Mouse (Mus musculus) ES-Bruce4 (cell line): ENCODE results near the gene Ndufaf1.

Experiments
- CTCF ChIP-seq: IDR thresholded peaks from one replicate; pipeline ENCODE4 v1.8.1; 2011; ENCODE audit warnings: low read depth, low read length
- EP300 ChIP-seq: IDR thresholded peaks from 2 replicates; pipeline ENCODE4 v1.6.1; 2011; ENCODE audit warnings: low read depth, low read length; ENCODE audit not compliant: insufficient read depth
- POLR2A ChIP-seq: IDR thresholded peaks from one replicate; pipeline ENCODE4 v1.8.1; 2011; ENCODE audit warnings: low read length; ENCODE audit not compliant: insufficient read depth

DNA sequence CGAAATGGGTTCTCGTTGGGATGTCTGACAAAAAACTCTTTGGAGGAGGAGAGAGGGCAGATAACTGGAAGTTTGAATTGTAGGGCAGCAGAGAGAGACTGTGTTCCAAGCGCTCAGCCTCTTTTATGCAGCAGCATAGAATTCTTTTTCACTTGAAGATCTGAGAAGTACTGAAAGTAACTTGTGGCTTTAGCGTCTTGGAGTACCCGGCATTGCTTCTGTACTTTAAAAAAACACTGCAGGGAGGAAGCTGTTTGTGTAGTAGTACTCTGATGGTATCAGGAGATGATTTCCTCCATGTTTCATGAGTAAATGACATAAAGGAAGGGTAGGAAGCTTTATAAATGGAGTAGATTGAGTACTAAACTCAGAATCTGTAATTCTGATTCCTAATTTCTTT is 13.2 kb upstream of the Ndufaf1 start:
- TF ChIP-seq POLR2A (no peak), CTCF (no peak), EP300 (no peak)
